Mouse (Mus musculus) thymus, adult 2 months (tissue): Measurements from ENCODE around the gene Nrp1. TPM values are rescaled to one million over a fixed set of nuclear protein-coding genes. Genes with fewer than 3 reads are reported as not detected.

Experiments
- DNase-seq: peaks from one replicate; pipeline ENCODE4 v3.0.0; 2021
- H3K27ac ChIP-seq: fragments of 200-500 bp; 2 replicates; pipeline ENCODE4 v1.5.1; 2012; ENCODE audit warnings: low read length, control low read depth; ENCODE audit not compliant: control insufficient read depth, insufficient read depth
- H3K27me3 ChIP-seq: fragments of 200-500 bp; 2 replicates; pipeline ENCODE4 v1.6.1; 2012; ENCODE audit warnings: mild to moderate bottlenecking, low read length, moderate library complexity, mixed read lengths; ENCODE audit not compliant: control insufficient read depth, insufficient read depth
- H3K36me3 ChIP-seq: fragments of 200-500 bp; 2 replicates; pipeline ENCODE4 v1.6.1; 2012; ENCODE audit warnings: mild to moderate bottlenecking, low read length, moderate library complexity; ENCODE audit not compliant: control insufficient read depth, insufficient read depth
- H3K4me1 ChIP-seq: fragments of 200-500 bp; replicated peaks from 2 replicates; pipeline ENCODE4 v1.6.1; 2012; ENCODE audit warnings: low read length; ENCODE audit not compliant: control insufficient read depth, insufficient read depth
- H3K4me3 ChIP-seq: fragments of 200-500 bp; 2 replicates; pipeline ENCODE4 v1.5.1; 2012; ENCODE audit warnings: mild to moderate bottlenecking, low read length, control low read depth, moderate library complexity; ENCODE audit not compliant: control insufficient read depth, insufficient read depth
- CTCF ChIP-seq: fragments of 200-500 bp; IDR thresholded peaks from 2 replicates; pipeline ENCODE4 v1.5.1; 2012; ENCODE audit warnings: mild to moderate bottlenecking, control low read depth, low read length, moderate library complexity, borderline replicate concordance; ENCODE audit not compliant: control insufficient read depth, poor library complexity, insufficient read depth; ENCODE audit errors: extremely low read depth
- POLR2A ChIP-seq: fragments of 200-500 bp; IDR thresholded peaks from 2 replicates; pipeline ENCODE4 v1.6.1; 2012; ENCODE audit warnings: mild to moderate bottlenecking, low read length, control low read depth, moderate library complexity; ENCODE audit not compliant: control insufficient read depth, poor library complexity, insufficient read depth; ENCODE audit errors: extremely low read depth
- WGBS: fragments of 180-500 bp; shearing (Covaris S2); methylation state at CpG from one replicate; pipeline ENCODE4 v1.1.7; 2018; 5-methylcytosine and 5-hydroxymethylcytosine counted together
- polyA plus RNA-seq: library from polyadenylated mRNA; depleted of rRNA; stranded (reverse); fragments of >200 nt; gene quantifications from 2 replicates; pipeline ENCODE4 v1.2.3, GENCODE M21; 2012

Gene Nrp1
- polyA plus RNA-seq, 1 experiment = 18.4 TPM

DNA sequence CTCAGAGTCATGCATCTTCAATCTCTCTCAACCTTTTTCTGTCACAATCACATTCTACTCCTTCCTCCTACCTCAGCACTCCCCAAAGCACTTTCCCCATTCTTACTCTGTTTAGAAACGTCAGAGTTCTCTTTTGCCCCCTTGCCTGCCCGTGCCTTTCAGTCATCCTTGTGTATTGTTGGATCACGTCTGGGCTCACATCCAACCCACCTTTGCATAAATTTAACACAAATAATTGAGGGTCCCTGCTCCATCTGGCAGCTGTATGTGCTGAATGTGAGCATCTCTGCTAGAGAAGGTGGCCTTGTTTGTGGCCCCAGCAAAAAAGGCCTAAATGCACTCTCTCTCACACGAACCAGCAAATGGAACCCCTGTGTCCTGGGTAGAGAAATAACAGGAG, 16.9 kb downstream of the Nrp1 start:
- H3K4me1 ChIP-seq = peaks cover 7% of the 10 kb centered on the region
- no peak overlapping the region for H3K4me3 ChIP-seq
- H3K36me3 ChIP-seq = no peaks in the 10 kb centered on the region; the same call in 1 of the 2 replicates
- 90% methylated on average over 4 of the region's 4 CpGs for WGBS
- H3K27ac ChIP-seq = no peak overlapping the region
- H3K27me3 ChIP-seq = no peaks in the 10 kb centered on the region
- DNase-seq = no peak
- TF ChIP-seq POLR2A (no peak), CTCF (no peak)

DNA sequence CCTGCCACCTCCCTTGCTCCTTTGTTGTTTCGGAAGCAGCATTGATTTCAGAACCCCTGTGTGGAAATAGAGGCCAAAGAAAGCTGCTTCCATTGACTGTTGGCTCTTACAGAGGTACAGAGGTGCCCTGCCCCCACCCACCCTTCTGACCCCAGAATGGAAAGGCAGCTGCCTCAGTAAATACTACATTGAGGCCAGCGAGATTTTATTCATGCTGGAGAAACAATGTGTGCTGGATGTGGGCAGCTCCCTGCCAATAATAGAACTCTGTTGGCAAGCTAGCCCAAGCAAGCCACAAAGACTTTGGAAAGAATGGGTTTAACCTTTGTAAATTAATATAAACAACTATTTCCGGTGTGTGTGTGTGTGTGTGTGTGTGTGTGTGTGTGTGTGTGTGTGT, 24.8 kb downstream of the Nrp1 start:
- Histone ChIP-seq H3K4me3 (no peak overlapping the region), H3K27ac (no peak overlapping the region), H3K36me3 (no peaks in the 10 kb centered on the region), H3K4me1 (peaks cover 16% of the 10 kb centered on the region), H3K27me3 (no peaks in the 10 kb centered on the region)
- no peak for DNase-seq
- TF ChIP-seq POLR2A (no peak), CTCF (no peak)
- 66% methylated on average over 3 of the region's 3 CpGs for WGBS

DNA sequence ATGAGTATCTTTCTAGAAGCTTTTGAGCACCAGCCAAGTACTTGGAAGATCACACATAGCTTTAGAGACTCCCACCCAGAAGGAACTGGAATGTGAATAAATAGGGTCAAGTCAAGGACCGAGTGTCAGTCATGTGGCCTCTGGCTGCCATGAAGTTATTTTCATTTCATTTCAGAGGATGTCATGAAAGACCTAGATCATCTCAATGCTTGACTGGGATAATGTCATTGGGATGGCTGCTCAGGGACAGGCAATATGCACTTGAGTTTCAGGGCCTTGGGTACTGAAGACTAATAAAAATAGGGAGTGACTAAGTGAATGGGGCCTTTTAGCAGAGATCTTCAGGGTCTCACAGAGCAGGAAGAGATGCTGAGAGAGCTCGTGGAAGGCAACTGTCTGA, 26.0 kb downstream of the Nrp1 start:
- DNase-seq = no peak
- Histone ChIP-seq H3K27ac (no peak overlapping the region; the same call in 1 of the 2 replicates), H3K4me3 (no peak overlapping the region), H3K27me3 (no peaks in the 10 kb centered on the region), H3K4me1 (peaks cover 16% of the 10 kb centered on the region), H3K36me3 (no peaks in the 10 kb centered on the region)
- TF ChIP-seq CTCF (no peak), POLR2A (no peak)
- WGBS = 96% methylated on average over 2 of the region's 2 CpGs

DNA sequence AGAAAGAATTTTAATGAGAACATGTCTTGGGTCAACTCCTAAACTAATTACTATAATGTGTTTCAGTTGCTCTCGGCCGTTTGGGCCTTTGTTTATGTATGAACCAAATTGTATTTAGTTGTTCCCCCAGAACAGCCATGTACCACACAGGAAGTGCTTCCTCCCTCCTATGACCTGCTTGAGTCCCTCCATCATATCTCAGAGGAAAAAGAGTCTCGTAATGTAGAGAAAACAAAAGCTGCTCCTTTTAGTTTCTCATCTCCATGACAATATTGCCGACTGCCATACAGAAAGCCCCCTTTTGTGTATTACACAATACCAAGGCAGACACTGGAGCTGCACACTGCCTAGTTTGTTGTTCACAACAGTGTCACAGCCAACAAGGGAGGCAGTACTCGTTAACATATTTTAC, 26.5 kb downstream of the Nrp1 start:
- Histone ChIP-seq H3K4me1 (peaks cover 17% of the 10 kb centered on the region), H3K27me3 (no peaks in the 10 kb centered on the region), H3K4me3 (no peak overlapping the region), H3K36me3 (no peaks in the 10 kb centered on the region), H3K27ac (no peak overlapping the region; the same call in 1 of the 2 replicates)
- TF ChIP-seq POLR2A = no peak
- TF ChIP-seq CTCF = no peak
- WGBS = 77% methylated on average over 5 of the region's 5 CpGs
- DNase-seq = no peak

DNA sequence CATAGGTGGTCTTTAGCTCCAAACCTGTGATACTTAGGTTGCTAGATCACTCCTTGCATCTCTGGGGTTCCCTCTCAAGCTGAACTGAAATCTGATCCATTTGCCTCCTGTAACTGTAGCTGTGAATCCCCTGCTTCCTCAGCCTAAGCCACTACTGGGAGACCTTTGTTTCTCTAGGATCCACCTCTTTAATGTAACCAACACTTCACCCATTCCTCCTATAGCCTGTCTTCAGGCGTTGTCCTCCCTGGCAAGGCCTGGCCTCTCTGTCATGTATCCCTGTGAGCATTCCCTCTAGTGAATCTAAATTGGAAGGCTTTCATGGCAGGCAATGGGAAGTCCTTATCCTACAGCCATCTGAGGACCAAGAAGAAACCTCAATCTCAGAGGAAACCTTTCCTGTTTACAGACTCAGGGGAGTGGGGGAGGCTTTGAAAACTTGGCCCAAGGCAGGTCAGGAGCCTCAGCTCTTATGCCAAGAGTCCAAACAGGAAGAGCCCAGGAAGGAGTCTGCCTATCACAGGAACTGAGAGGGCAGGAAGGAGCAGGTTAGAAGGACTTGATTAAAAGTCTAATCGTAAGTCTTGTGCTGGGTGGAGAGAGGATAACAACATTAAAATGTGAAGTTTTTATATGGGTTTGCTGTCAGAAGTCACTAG, 28.7 kb downstream of the Nrp1 start:
- DNase-seq = no peak
- Histone ChIP-seq H3K27me3 (no peaks in the 10 kb centered on the region), H3K36me3 (no peaks in the 10 kb centered on the region), H3K4me1 (peaks cover 23% of the 10 kb centered on the region), H3K4me3 (no peak overlapping the region), H3K27ac (peak overlapping the region; percentile 22; the same call in 1 of the 2 replicates)
- no peak for TF ChIP-seq CTCF
- no peak for TF ChIP-seq POLR2A
- 64% methylated on average over 2 of the region's 2 CpGs for WGBS

DNA sequence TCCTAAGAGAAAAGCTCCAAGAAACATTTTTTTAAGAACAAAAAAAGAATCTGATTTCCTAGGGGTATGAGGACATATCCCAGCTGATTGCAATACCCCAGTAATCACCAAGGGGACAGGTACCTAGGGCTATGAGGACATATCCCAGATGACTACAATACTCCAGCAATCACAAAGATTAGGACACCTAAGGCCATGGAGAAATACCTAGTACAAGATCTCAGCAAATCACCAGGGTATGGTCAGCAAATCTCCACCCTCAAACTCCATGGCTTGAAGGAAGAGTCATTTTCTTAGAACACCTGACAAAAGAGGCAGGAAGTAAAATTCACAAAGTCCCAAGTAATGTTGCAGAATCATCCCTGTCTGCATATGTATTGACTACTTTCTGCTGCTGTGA, 32.4 kb downstream of the Nrp1 start:
- no peak for DNase-seq
- no peaks in the 10 kb centered on the region for H3K27me3 ChIP-seq
- peaks cover 20% of the 10 kb centered on the region for H3K4me1 ChIP-seq
- TF ChIP-seq CTCF (no peak), POLR2A (no peak)
- no peak overlapping the region for H3K4me3 ChIP-seq
- H3K36me3 ChIP-seq = no peaks in the 10 kb centered on the region
- no peak overlapping the region; the same call in 1 of the 2 replicates for H3K27ac ChIP-seq
